9 mouse cellular contexts compared by ENCODE assay signal in genomic region chr11:88873667-88874030, GRCm38 (mm10). TPM values are rescaled to one million over a fixed set of nuclear protein-coding genes. Genes with fewer than 3 reads are reported as not detected.
DNase-seq lines count a peak whose midpoint lies in the region; ATAC-seq and TF ChIP-seq lines count a peak whose summit lies in the region.
"Had no signal": no experiment of that assay in that cellular context is flagged by ENCODE, and none has a peak within 500 bp of the region (broad histone marks: within the 10 kb centered on the region; RNA-seq: fewer than 3 reads in every experiment).

No protein-coding gene starts in this region.

- no peak for TF ChIP-seq CTCF in heart, postnatal 0 days (IDR thresholded peaks at IDR 0.05; ENCODE audit: low read depth)
- TF ChIP-seq CTCF in liver, embryonic 14.5 days (IDR thresholded peaks at IDR 0.05; ENCODE audit: low read depth): no peak

- 6% methylated on average over 10 of the region's 10 CpGs for WGBS in heart, postnatal 0 days
- WGBS in forebrain, embryonic 13.5 days: 2% methylated on average over 10 of the region's 10 CpGs
- WGBS in liver, embryonic 14.5 days (ENCODE audit: insufficient replicate concordance): 3% methylated on average over 10 of the region's 10 CpGs

- DNase-seq in heart, postnatal 0 days (ENCODE audit: low spot score): no peak
- DNase-seq in heart, postnatal 4 days: no peak
- peak; percentile 59 for DNase-seq in brain, adult 2 months (ENCODE audit: low read depth, low spot score)
- no peak for DNase-seq in liver, embryonic 14.5 days (ENCODE audit: low read depth in 3 of 3, low spot score in 3 of 3)
- DNase-seq in MN1 (ENCODE audit: low spot score): no peak
- DNase-seq in testis, postnatal 14 days (ENCODE audit: low spot score): no peak
- no peak for DNase-seq in gastrocnemius, postnatal 14 days

- no peak for TF ChIP-seq EP300 in heart, postnatal 0 days (IDR thresholded peaks at IDR 0.05; ENCODE audit: low read depth)
- TF ChIP-seq EP300 in liver, embryonic 14.5 days (IDR thresholded peaks at IDR 0.05; ENCODE audit: low read depth): no peak

- ATAC-seq in heart, postnatal 0 days (ENCODE audit: insufficient read depth, low read depth): no peak
- no peak for ATAC-seq in forebrain, embryonic 13.5 days
- ATAC-seq in liver, embryonic 14.5 days (ENCODE audit: insufficient read depth): no peak
- ATAC-seq: Patski had no signal

- H3K9ac ChIP-seq in heart, postnatal 0 days (replicated peaks; ENCODE audit: low read depth, low read length): peak overlapping the region; percentile 34
- H3K9ac ChIP-seq in forebrain, embryonic 13.5 days: peak overlapping the region; percentile 50; the same call in 1 of the 2 replicates
- H3K9ac ChIP-seq in liver, embryonic 14.5 days (replicated peaks): no peak overlapping the region

- H3K27ac ChIP-seq in heart, postnatal 0 days (ENCODE audit: low read depth): no peak overlapping the region
- no peak overlapping the region for H3K27ac ChIP-seq in forebrain, embryonic 13.5 days
- no peak overlapping the region for H3K27ac ChIP-seq in liver, embryonic 14.5 days

- peaks cover 6% of the 10 kb centered on the region; the same call in 1 of the 2 replicates for H3K4me1 ChIP-seq in heart, postnatal 0 days (ENCODE audit: control insufficient read depth, insufficient read depth)
- peaks cover 11% of the 10 kb centered on the region for H3K4me1 ChIP-seq in forebrain, embryonic 13.5 days
- peaks cover 0 to 2% of the 10 kb centered on the region in 2 experiments; a peak in 1 of 4 replicates for H3K4me1 ChIP-seq in liver, embryonic 14.5 days (replicated peaks; ENCODE audit: control insufficient read depth in 2 of 2, insufficient read depth in 2 of 2, low read length in 1 of 2)

- no peaks in the 10 kb centered on the region for H3K9me3 ChIP-seq in heart, postnatal 0 days (replicated peaks; ENCODE audit: control insufficient read depth, low read length)
- no peaks in the 10 kb centered on the region for H3K9me3 ChIP-seq in forebrain, embryonic 13.5 days (replicated peaks)
- H3K9me3 ChIP-seq in liver, embryonic 14.5 days (ENCODE audit: control insufficient read depth, low read length): no peaks in the 10 kb centered on the region

- no peaks in the 10 kb centered on the region for H3K27me3 ChIP-seq in heart, postnatal 0 days (ENCODE audit: control insufficient read depth, insufficient read depth, low read length)
- H3K27me3 ChIP-seq in forebrain, embryonic 13.5 days: peaks cover 26% of the 10 kb centered on the region
- H3K27me3 ChIP-seq in liver, embryonic 14.5 days (ENCODE audit: control insufficient read depth, insufficient read depth, low read length): peaks cover 13% of the 10 kb centered on the region
- H3K27me3 ChIP-seq: Patski had no signal

- no peaks in the 10 kb centered on the region for H3K36me3 ChIP-seq in heart, postnatal 0 days (replicated peaks; ENCODE audit: control insufficient read depth, insufficient read depth, low read length)
- no peaks in the 10 kb centered on the region for H3K36me3 ChIP-seq in forebrain, embryonic 13.5 days (ENCODE audit: poor library complexity, severe bottlenecking)
- H3K36me3 ChIP-seq in liver, embryonic 14.5 days (replicated peaks; ENCODE audit: control insufficient read depth, insufficient read depth, low read depth): no peaks in the 10 kb centered on the region

- H3K4me2 ChIP-seq in heart, postnatal 0 days (ENCODE audit: low read depth, low read length): peak overlapping the region; percentile 69
- peak overlapping the region; percentile 64 for H3K4me2 ChIP-seq in forebrain, embryonic 13.5 days
- H3K4me2 ChIP-seq in liver, embryonic 14.5 days (ENCODE audit: low read depth): peak overlapping the region; percentile 52

- intact Hi-C loops in gastrocnemius, postnatal 14 days (cut with DNase I; ENCODE audit: low total_unique reads): no loop called here

- peak overlapping the region; percentile 42 for H3K4me3 ChIP-seq in heart, postnatal 0 days (ENCODE audit: low read depth, low read length)
- peak overlapping the region; percentile 31 for H3K4me3 ChIP-seq in forebrain, embryonic 13.5 days
- H3K4me3 ChIP-seq in liver, embryonic 14.5 days (ENCODE audit: insufficient read depth in 1 of 2, low read depth in 2 of 2, low read length in 2 of 2): peak overlapping the region; percentile 16 to 30

RNA-seq across cellular contexts. Expression of gene Akap1, which starts 9.3 kb away (rescaled TPM):
- 125 and 144 TPM in 2 replicates for total RNA-seq in heart, postnatal 0 days (2014; rRNA removed; ENCODE audit: low replicate concordance)
- 51.4 and 54.0 TPM in 2 replicates for polyA plus RNA-seq in heart, postnatal 0 days (2015; fragmentation: Nextera tagmentation; extraction: Ambion mirVana)
- 100 to 1,000 TPM; 105 TPM for total RNA-seq in heart, postnatal 4 days (2021)
- 21.8 and 26.4 TPM in 2 replicates for polyA plus RNA-seq in forebrain, embryonic 13.5 days (2015; fragmentation: Nextera tagmentation; extraction: Ambion mirVana)
- polyA plus RNA-seq in liver, embryonic 14.5 days (2012; rRNA removed): 8.2 and 9.1 TPM in 2 replicates
- polyA plus RNA-seq in liver, embryonic 14.5 days (2014; fragmentation: Nextera tagmentation; extraction: Ambion mirVana): 5.8 and 6.2 TPM in 2 replicates
- 10 to 100 TPM; 57.4 to 62.0 TPM for total RNA-seq in gastrocnemius, postnatal 14 days (2021)
